Mouse (Mus musculus): Measurements from ENCODE around the gene Stam2.

Gene Stam2

GRCm38 (mm10) chr2:52740596-52740995 lies 1.5 kb downstream of the Stam2 start:
- ChIA-PET CTCF (interaction anchor here in 2 of 4 experiments (0.6 to 1.1 kb wide), 2 partner anchors 77 to 345 kb away, joined by 3 read pairs; no protein-coding TSS in a partner anchor), POLR2A (interaction anchor here in 1 of 4 experiments (0.6 to 2.9 kb wide), 2 partner anchors 10 to 162 kb away, joined by 3 to 14 read pairs; no protein-coding TSS in a partner anchor)

GRCm38 (mm10) chr2:52734504-52734903 lies 7.6 kb downstream of the Stam2 start:
- ChIA-PET POLR2A (interaction anchor here in 1 of 4 experiments (2.0 kb wide), 1 partner anchor 8 kb away, joined by 8 read pairs; the partner anchor contains the start of gene Stam2), CTCF (interaction anchor here in 1 of 4 experiments (0.6 kb wide), 1 partner anchor 454 kb away, joined by 3 read pairs; no protein-coding TSS in a partner anchor)

GRCm38 (mm10) chr2:52733659-52734058 lies 8.4 kb downstream of the Stam2 start:
- POLR2A ChIA-PET, result interaction anchor here in 2 of 4 experiments (1.5 to 2.0 kb wide), 2 partner anchors 9 kb away, joined by 4 to 8 read pairs; partner anchors contain the start of gene Stam2 (in 2 of the 2)
- CTCF ChIA-PET, result no interaction called here

GRCm38 (mm10) chr2:52732611-52733010 lies 9.5 kb downstream of the Stam2 start:
- CTCF ChIA-PET, result no interaction called here
- POLR2A ChIA-PET, result interaction anchor here in 2 of 4 experiments (1.5 to 2.0 kb wide), 2 partner anchors 10 kb away, joined by 4 to 8 read pairs; partner anchors contain the start of gene Stam2 (in 2 of the 2)

- ChIA-PET CTCF (no interaction called here), POLR2A (interaction anchor here in 2 of 4 experiments (0.7 to 1.4 kb wide), 4 partner anchors 10 to 1479 kb away, joined by 3 to 6 read pairs (median 6); partner anchors contain the start of gene Stam2 (in 1 of the 2))
These were observed 10.1 kb downstream of the Stam2 start for GRCm38 (mm10) chr2:52732001-52732400.

GRCm38 (mm10) chr2:52730891-52731290 lies 11.2 kb downstream of the Stam2 start:
- CTCF ChIA-PET, result interaction anchor here in 3 of 4 experiments (0.6 to 0.9 kb wide), 3 partner anchors 26 to 45 kb away, joined by 3 read pairs; no protein-coding TSS in a partner anchor
- POLR2A ChIA-PET, result interaction anchor here in 3 of 4 experiments (0.6 to 1.7 kb wide), 10 partner anchors 8 to 273 kb away, joined by 3 to 14 read pairs (median 4); partner anchors contain the start of gene Stam2 (in 2 of the 3)

- ChIA-PET CTCF (no interaction called here), POLR2A (interaction anchor here in 2 of 4 experiments (0.6 to 1.2 kb wide), 3 partner anchors 22 to 325 kb away, joined by 3 to 4 read pairs (median 4); partner anchors contain the start of gene Stam2 (in 2 of the 2))
These were observed 21.7 kb downstream of the Stam2 start for GRCm38 (mm10) chr2:52720231-52721025.

GRCm38 (mm10) chr2:52717076-52717475 lies 25.0 kb downstream of the Stam2 start:
- ChIA-PET POLR2A (no interaction called here), CTCF (no interaction called here)

GRCm38 (mm10) chr2:52715538-52715937 lies 26.5 kb downstream of the Stam2 start:
- ChIA-PET CTCF (no interaction called here), POLR2A (interaction anchor here in 1 of 4 experiments (1.1 kb wide), 1 partner anchor 11 kb away, joined by 3 read pairs; no protein-coding TSS in a partner anchor)

GRCm38 (mm10) chr2:52714111-52714510 lies 28.0 kb downstream of the Stam2 start:
- CTCF ChIA-PET, result interaction anchor here in 1 of 4 experiments (0.6 kb wide), 1 partner anchor 53 kb away, joined by 4 read pairs; no protein-coding TSS in a partner anchor
- POLR2A ChIA-PET, result interaction anchor here in 1 of 4 experiments (1.1 kb wide), 1 partner anchor 12 kb away, joined by 3 read pairs; no protein-coding TSS in a partner anchor

- CTCF ChIA-PET, result interaction anchor here in 3 of 4 experiments (0.6 to 2.0 kb wide), 4 partner anchors 46 to 372 kb away, joined by 3 to 11 read pairs (median 7); no protein-coding TSS in a partner anchor
- POLR2A ChIA-PET, result no interaction called here
These were observed 31.3 kb downstream of the Stam2 start for GRCm38 (mm10) chr2:52710804-52711203.

- ChIA-PET POLR2A (no interaction called here), CTCF (no interaction called here)
These were observed 32.7 kb downstream of the Stam2 start for GRCm38 (mm10) chr2:52709417-52709816.

GRCm38 (mm10) chr2:52701368-52702036 lies 40.6 kb downstream of the Stam2 start:
- POLR2A ChIA-PET, result interaction anchor here in 1 of 4 experiments (0.9 to 1.4 kb wide), 2 partner anchors 12 to 41 kb away, joined by 3 to 5 read pairs; partner anchors contain the start of gene Stam2
- CTCF ChIA-PET, result no interaction called here

- ChIA-PET POLR2A (interaction anchor here in 1 of 4 experiments (1.4 kb wide), 1 partner anchor 42 kb away, joined by 5 read pairs; the partner anchor contains the start of gene Stam2), CTCF (no interaction called here)
These were observed 41.7 kb downstream of the Stam2 start for GRCm38 (mm10) chr2:52700352-52700751.

GRCm38 (mm10) chr2:52694604-52695003 lies 47.5 kb downstream of the Stam2 start:
- POLR2A ChIA-PET, result interaction anchor here in 2 of 4 experiments (0.6 to 1.2 kb wide), 3 partner anchors 8 to 36 kb away, joined by 3 read pairs; no protein-coding TSS in a partner anchor
- CTCF ChIA-PET, result no interaction called here

GRCm38 (mm10) chr2:52691745-52692144 lies 50.3 kb downstream of the Stam2 start:
- POLR2A ChIA-PET, result interaction anchor here in 1 of 4 experiments (0.7 to 1.0 kb wide), 2 partner anchors 14 to 39 kb away, joined by 4 to 5 read pairs; no protein-coding TSS in a partner anchor
- CTCF ChIA-PET, result interaction anchor here (0.6 to 1.2 kb wide), 4 partner anchors 59 to 438 kb away, joined by 3 read pairs; no protein-coding TSS in a partner anchor

GRCm38 (mm10) chr2:52686601-52687000 lies 55.5 kb downstream of the Stam2 start:
- CTCF ChIA-PET, result interaction anchor here in 1 of 4 experiments (0.6 kb wide), 1 partner anchor 8 kb away, joined by 4 read pairs; no protein-coding TSS in a partner anchor
- POLR2A ChIA-PET, result interaction anchor here in 2 of 4 experiments (0.6 to 1.0 kb wide), 2 partner anchors 8 to 24 kb away, joined by 3 read pairs; no protein-coding TSS in a partner anchor

GRCm38 (mm10) chr2:52677589-52677988 lies 64.5 kb downstream of the Stam2 start:
- CTCF ChIA-PET, result interaction anchor here in 2 of 4 experiments (0.5 to 1.5 kb wide), 2 partner anchors 45 to 648 kb away, joined by 8 to 11 read pairs; no protein-coding TSS in a partner anchor
- POLR2A ChIA-PET, result interaction anchor here in 2 of 4 experiments (0.5 to 1.2 kb wide), 4 partner anchors 9 to 542 kb away, joined by 3 to 5 read pairs (median 3); no protein-coding TSS in a partner anchor

Measured in embryonic stem cell, embryonic (primary cell).